Mouse (Mus musculus) lung, embryonic 14.5 days (tissue): ENCODE data around the gene Slco4a1. TPM values are rescaled to one million over a fixed set of nuclear protein-coding genes. Genes with fewer than 3 reads are reported as not detected.
A peak's percentile ranks its signal among the peaks of the same experiment; 100 is the strongest.

Source experiments
- ATAC-seq: fragments of 200-750 bp; cut with Nextera tagmentation; 2 replicates; pipeline ENCODE4 v1.8.0; 2017; ENCODE audit warnings: mild to moderate bottlenecking, moderate TSS enrichment, moderate library complexity; ENCODE audit not compliant: insufficient read depth
- DNase-seq: peaks from one replicate; pipeline ENCODE4 v3.0.0-alpha.2; 2015
- H3K27ac ChIP-seq: fragments of 300-500 bp; sonication (generic); 2 replicates; pipeline ENCODE4 v1.5.1; 2014; ENCODE audit warnings: low read depth, mild to moderate bottlenecking, moderate library complexity
- H3K27me3 ChIP-seq: fragments of 300-500 bp; sonication (generic); 2 replicates; pipeline ENCODE4 v1.6.1; 2014; ENCODE audit warnings: low read length, control low read depth; ENCODE audit not compliant: insufficient read depth
- H3K36me3 ChIP-seq: fragments of 300-500 bp; sonication (generic); 2 replicates; pipeline ENCODE4 v1.6.1; 2014; ENCODE audit warnings: control low read depth; ENCODE audit not compliant: insufficient read depth
- H3K4me1 ChIP-seq: fragments of 300-500 bp; sonication (generic); 2 replicates; pipeline ENCODE4 v1.6.1; 2014; ENCODE audit warnings: antibody characterized with exemption, control low read depth; ENCODE audit not compliant: insufficient read depth
- H3K4me2 ChIP-seq: fragments of 300-500 bp; sonication (generic); 2 replicates; pipeline ENCODE4 v1.6.1; 2014; ENCODE audit warnings: mild to moderate bottlenecking
- H3K4me3 ChIP-seq: fragments of 300-500 bp; sonication (generic); 2 replicates; pipeline ENCODE4 v1.5.1; 2014; ENCODE audit warnings: low read depth, low read length
- H3K9ac ChIP-seq: fragments of 300-500 bp; sonication (generic); 2 replicates; pipeline ENCODE4 v1.6.1; 2014
- H3K9me3 ChIP-seq: fragments of 300-500 bp; sonication (generic); 2 replicates; pipeline ENCODE4 v1.6.1; 2016; ENCODE audit warnings: low read depth, low read length, control low read depth
- CTCF ChIP-seq: IDR thresholded peaks from 2 replicates; pipeline ENCODE4 v1.5.1; 2016; ENCODE audit warnings: antibody characterized with exemption, low read depth
- WGBS: fragments of 180-500 bp; shearing (Covaris S2); extraction: QIAGEN DNeasy Blood & Tissue Kit; methylation state at CpG from one replicate; pipeline ENCODE4 v1.1.7; 2014; 5-methylcytosine and 5-hydroxymethylcytosine counted together
- polyA plus RNA-seq: library from polyadenylated mRNA; unstranded; fragments of >200 nt; fragmentation: Nextera tagmentation; extraction: Ambion mirVana; gene quantifications from 2 replicates; pipeline ENCODE4 v1.2.1, GENCODE M21; 2014

The Slco4a1 gene
- polyA plus RNA-seq, 1 experiment from 2014 or later: 0.47 TPM

GRCm38 (mm10) chr2:180435341-180435926, 20.6 kb upstream of the Slco4a1 start:
- H3K4me1 ChIP-seq: no peaks in the 10 kb centered on the region
- H3K27me3 ChIP-seq: no peaks in the 10 kb centered on the region
- no peak for TF ChIP-seq CTCF
- H3K4me3 ChIP-seq: no peak overlapping the region
- WGBS: 41% methylated on average over 4 of the region's 4 CpGs
- DNase-seq (peak; percentile 6), ATAC-seq (no peak)
- no peak overlapping the region for H3K9ac ChIP-seq
- H3K9me3 ChIP-seq: no peaks in the 10 kb centered on the region
- no peak overlapping the region for H3K4me2 ChIP-seq
- no peak overlapping the region for H3K27ac ChIP-seq
- no peaks in the 10 kb centered on the region for H3K36me3 ChIP-seq

GRCm38 (mm10) chr2:180437149-180437864, 18.7 kb upstream of the Slco4a1 start:
- TF ChIP-seq CTCF: no peak
- ATAC-seq (no peak), DNase-seq (no peak)
- no peaks in the 10 kb centered on the region for H3K4me1 ChIP-seq
- no peaks in the 10 kb centered on the region for H3K36me3 ChIP-seq
- H3K4me3 ChIP-seq: no peak overlapping the region
- H3K27me3 ChIP-seq: no peaks in the 10 kb centered on the region
- 50% methylated on average over 5 of the region's 5 CpGs for WGBS
- H3K9me3 ChIP-seq: no peaks in the 10 kb centered on the region
- H3K9ac ChIP-seq: no peak overlapping the region
- no peak overlapping the region for H3K27ac ChIP-seq
- no peak overlapping the region for H3K4me2 ChIP-seq

GRCm38 (mm10) chr2:180439791-180440190, 16.3 kb upstream of the Slco4a1 start:
- Histone ChIP-seq H3K27me3 (no peaks in the 10 kb centered on the region), H3K27ac (no peak overlapping the region), H3K4me3 (no peak overlapping the region), H3K4me2 (no peak overlapping the region), H3K9ac (no peak overlapping the region), H3K36me3 (no peaks in the 10 kb centered on the region), H3K9me3 (no peaks in the 10 kb centered on the region), H3K4me1 (no peaks in the 10 kb centered on the region)
- DNase-seq (no peak), ATAC-seq (no peak)
- no peak for TF ChIP-seq CTCF
- 57% methylated on average over 3 of the region's 3 CpGs for WGBS

GRCm38 (mm10) chr2:180440596-180441332, 15.3 kb upstream of the Slco4a1 start:
- Histone ChIP-seq H3K4me3 (no peak overlapping the region), H3K4me1 (no peaks in the 10 kb centered on the region), H3K4me2 (no peak overlapping the region), H3K9me3 (no peaks in the 10 kb centered on the region), H3K36me3 (no peaks in the 10 kb centered on the region), H3K27me3 (no peaks in the 10 kb centered on the region), H3K9ac (no peak overlapping the region), H3K27ac (no peak overlapping the region)
- 58% methylated on average over 9 of the region's 9 CpGs for WGBS
- DNase-seq (no peak), ATAC-seq (peak; percentile 26; the same call in 1 of the 2 replicates)
- TF ChIP-seq CTCF: no peak

- Histone ChIP-seq H3K9me3 (no peaks in the 10 kb centered on the region), H3K27ac (no peak overlapping the region), H3K4me3 (no peak overlapping the region), H3K9ac (no peak overlapping the region), H3K36me3 (no peaks in the 10 kb centered on the region), H3K4me2 (no peak overlapping the region), H3K4me1 (no peaks in the 10 kb centered on the region), H3K27me3 (no peaks in the 10 kb centered on the region)
- ATAC-seq (no peak), DNase-seq (no peak)
- 67% methylated on average over 5 of the region's 5 CpGs for WGBS
- no peak for TF ChIP-seq CTCF
Observed at GRCm38 (mm10) chr2:180442061-180442460, 14.0 kb upstream of the Slco4a1 start.

GRCm38 (mm10) chr2:180443861-180444260, 12.2 kb upstream of the Slco4a1 start:
- Histone ChIP-seq H3K4me2 (no peak overlapping the region), H3K9ac (no peak overlapping the region), H3K27me3 (no peaks in the 10 kb centered on the region), H3K9me3 (no peaks in the 10 kb centered on the region), H3K36me3 (no peaks in the 10 kb centered on the region), H3K4me3 (no peak overlapping the region), H3K27ac (no peak overlapping the region), H3K4me1 (no peaks in the 10 kb centered on the region)
- ATAC-seq (no peak), DNase-seq (no peak)
- 59% methylated on average over 7 of the region's 7 CpGs for WGBS
- no peak for TF ChIP-seq CTCF
